Mouse (Mus musculus) heart, embryonic 10.5 days (tissue): Measurements from ENCODE around the gene Vmn2r34. TPM values are rescaled to one million over a fixed set of nuclear protein-coding genes. Genes with fewer than 3 reads are reported as not detected.
"Not testable (repeated sequence)": the region's sequence is repeated elsewhere in the genome, so short reads cannot be mapped to it uniquely, and the experiment has no call there.

ENCODE experiments used
- DNase-seq: peaks from one replicate; pipeline ENCODE4 v3.0.0-alpha.2; 2017; ENCODE audit warnings: low spot score
- H3K27ac ChIP-seq: fragments of 300-500 bp; sonication (generic); 2 replicates; pipeline ENCODE4 v1.5.1; 2016; ENCODE audit warnings: mild to moderate bottlenecking
- H3K27me3 ChIP-seq: fragments of 300-500 bp; sonication (generic); 2 replicates; pipeline ENCODE4 v1.6.1; 2016; ENCODE audit warnings: mild to moderate bottlenecking; ENCODE audit not compliant: poor library complexity, insufficient read depth, severe bottlenecking
- H3K36me3 ChIP-seq: fragments of 300-500 bp; sonication (generic); 2 replicates; pipeline ENCODE4 v1.6.1; 2016; ENCODE audit warnings: mild to moderate bottlenecking, moderate library complexity
- H3K4me1 ChIP-seq: fragments of 300-500 bp; sonication (generic); 2 replicates; pipeline ENCODE4 v1.6.1; 2016; ENCODE audit warnings: mild to moderate bottlenecking
- H3K4me3 ChIP-seq: fragments of 300-500 bp; sonication (generic); 2 replicates; pipeline ENCODE4 v1.5.1; 2016; ENCODE audit warnings: mild to moderate bottlenecking, moderate library complexity
- H3K9me3 ChIP-seq: fragments of 300-500 bp; sonication (generic); 2 replicates; pipeline ENCODE4 v1.6.1; 2016; ENCODE audit warnings: mild to moderate bottlenecking, moderate library complexity
- WGBS: fragments of 180-500 bp; shearing (Covaris S2); methylation state at CpG from one replicate; pipeline ENCODE4 v1.1.7; 2016; 5-methylcytosine and 5-hydroxymethylcytosine counted together
- polyA plus RNA-seq: library from polyadenylated mRNA; unstranded; fragments of >200 nt; fragmentation: Nextera tagmentation; extraction: Ambion mirVana; gene quantifications from 2 replicates; pipeline ENCODE4 v1.2.1, GENCODE M21; 2016

The Vmn2r34 gene
- not detected in 2 replicates for polyA plus RNA-seq

- not testable (repeated sequence) for H3K4me3 ChIP-seq, H3K27ac ChIP-seq, H3K27me3 ChIP-seq, H3K36me3 ChIP-seq, H3K4me1 ChIP-seq, DNase-seq, H3K9me3 ChIP-seq
- WGBS, result 32% methylated on average over 2 of the region's 2 CpGs
Measured at GRCm38 (mm10) chr7:7689413-7689812, at the start of gene Vmn2r34. Gene Vmn2r34, minus strand, starts transcription at chr7:7689513.

- H3K27me3 ChIP-seq, H3K4me1 ChIP-seq, H3K9me3 ChIP-seq, H3K4me3 ChIP-seq, H3K36me3 ChIP-seq, H3K27ac ChIP-seq: not testable (repeated sequence)
- 77% methylated on average over 2 of the region's 2 CpGs for WGBS
- peak; percentile 56 for DNase-seq
Measured at GRCm38 (mm10) chr7:7674032-7674431, 15.3 kb downstream of the Vmn2r34 start.

Other genes with a start within 250 kb of the Vmn2r34 start
- gene Vmn2r32, start 209.5 kb downstream of the Vmn2r34 start, polyA plus RNA-seq, result not detected in 2 replicates
- not detected in 2 replicates for gene Vmn2r33, start 122.7 kb downstream of the Vmn2r34 start, polyA plus RNA-seq
- gene Vmn2r35, start 130.4 kb upstream of the Vmn2r34 start, polyA plus RNA-seq, result not detected in 2 replicates
- not detected in 2 replicates for gene Vmn2r36, start 213.0 kb upstream of the Vmn2r34 start, polyA plus RNA-seq